Mouse (Mus musculus) monocyte, adult 5-6 weeks (primary cell): ENCODE results near the gene Taf8. TPM values are rescaled to one million over a fixed set of nuclear protein-coding genes. Genes with fewer than 3 reads are reported as not detected.

ENCODE experiments used
- ATAC-seq: fragments of 153-309, 156-312 bp; replicated peaks from 2 replicates; pipeline ENCODE4 v1.8.0; 2017; ENCODE audit warnings: mild to moderate bottlenecking; ENCODE audit not compliant: low TSS enrichment, insufficient number of reproducible peaks, severe bottlenecking, poor library complexity, low FRiP score
- total RNA-seq: library from RNA; stranded (forward); fragments of 200-1000, 200-491, 200-594 nt; gene quantifications from 3 replicates; pipeline ENCODE4 v1.2.3, GENCODE M21; 2017

The Taf8 gene
- total RNA-seq, 1 experiment from 2014 or later, result 67.5 TPM

DNA sequence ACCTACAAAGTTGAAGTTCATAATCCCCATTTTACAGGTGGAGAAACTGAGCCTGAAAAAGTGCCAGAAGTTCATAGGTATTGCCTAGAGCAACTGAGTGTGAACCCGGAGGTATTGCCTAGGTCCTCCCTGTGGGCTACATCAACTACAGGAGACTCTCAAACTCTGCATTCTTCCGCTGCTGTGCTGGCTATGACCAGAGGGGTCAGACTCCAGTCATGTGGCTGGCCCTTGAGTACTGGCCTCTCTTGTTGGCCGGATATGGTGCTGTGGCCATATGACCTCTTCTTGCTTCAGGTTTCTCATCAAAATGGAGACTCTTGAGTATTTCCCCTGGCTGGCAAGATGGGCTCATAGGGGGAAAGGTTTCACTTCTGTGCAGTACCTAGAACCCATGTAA lies 59.8 kb downstream of the Taf8 start:
- no peak for ATAC-seq

DNA sequence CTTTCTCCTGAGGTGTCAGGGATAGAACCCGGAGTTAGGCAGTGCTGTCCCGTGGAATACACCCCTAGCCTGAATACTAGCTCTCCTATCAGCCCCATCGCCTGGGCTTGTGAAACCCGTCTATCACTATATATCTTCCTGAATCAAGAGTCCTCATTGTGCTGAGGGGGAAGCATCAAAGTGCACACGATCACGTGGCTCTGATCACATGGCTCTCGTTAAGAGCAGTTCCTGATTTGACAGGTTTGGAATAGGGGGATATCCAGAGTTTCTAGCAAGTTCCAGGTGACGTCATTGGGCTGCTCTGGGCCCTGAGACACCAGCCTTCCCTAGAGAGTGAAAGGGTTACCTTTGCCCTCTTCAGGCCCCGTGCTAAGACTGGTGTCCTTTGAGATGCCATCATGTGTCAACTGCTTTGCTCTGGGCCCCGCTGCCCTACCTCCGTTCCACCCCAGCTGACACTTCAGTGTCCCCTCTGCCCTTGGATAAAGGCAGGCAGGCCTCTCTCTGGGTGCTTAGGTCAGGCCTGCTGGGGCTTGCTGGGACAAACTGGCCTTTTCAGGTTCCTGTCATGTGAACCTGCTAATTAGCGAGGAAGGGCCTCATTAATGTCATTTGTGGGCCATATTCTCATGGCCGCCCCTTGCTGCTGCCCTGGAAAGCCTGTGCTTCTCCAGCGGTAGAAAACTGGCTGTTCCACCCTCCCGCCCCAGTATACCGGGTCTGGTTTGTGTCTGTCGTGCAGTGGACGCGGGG lies 60.6 kb downstream of the Taf8 start:
- no peak for ATAC-seq

DNA sequence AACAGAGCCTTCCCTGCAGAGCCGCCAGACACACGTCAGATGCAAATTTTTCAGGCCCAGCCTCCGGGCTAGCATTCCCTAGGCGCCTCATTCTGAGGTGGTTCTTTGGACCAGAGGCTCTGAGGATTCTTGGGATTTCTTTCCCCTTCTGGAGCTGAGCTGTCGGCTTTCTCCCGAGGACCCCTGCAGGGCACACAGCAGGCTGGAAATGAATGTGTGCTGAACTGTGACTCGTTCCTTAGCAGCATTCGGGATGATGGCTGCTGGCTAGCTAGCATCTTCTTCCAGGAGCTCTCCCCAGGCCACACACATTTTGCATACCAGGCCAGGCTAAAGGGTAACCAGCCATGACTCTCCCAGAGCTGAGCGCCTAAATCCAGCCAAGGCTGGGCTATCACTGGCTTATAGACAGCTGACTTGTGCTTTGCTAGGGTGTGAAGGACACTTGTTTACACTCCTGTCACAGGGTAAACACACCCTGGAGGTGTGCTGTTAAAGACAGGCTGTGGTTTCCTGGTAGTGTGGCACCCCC lies 61.7 kb downstream of the Taf8 start:
- no peak for ATAC-seq

DNA sequence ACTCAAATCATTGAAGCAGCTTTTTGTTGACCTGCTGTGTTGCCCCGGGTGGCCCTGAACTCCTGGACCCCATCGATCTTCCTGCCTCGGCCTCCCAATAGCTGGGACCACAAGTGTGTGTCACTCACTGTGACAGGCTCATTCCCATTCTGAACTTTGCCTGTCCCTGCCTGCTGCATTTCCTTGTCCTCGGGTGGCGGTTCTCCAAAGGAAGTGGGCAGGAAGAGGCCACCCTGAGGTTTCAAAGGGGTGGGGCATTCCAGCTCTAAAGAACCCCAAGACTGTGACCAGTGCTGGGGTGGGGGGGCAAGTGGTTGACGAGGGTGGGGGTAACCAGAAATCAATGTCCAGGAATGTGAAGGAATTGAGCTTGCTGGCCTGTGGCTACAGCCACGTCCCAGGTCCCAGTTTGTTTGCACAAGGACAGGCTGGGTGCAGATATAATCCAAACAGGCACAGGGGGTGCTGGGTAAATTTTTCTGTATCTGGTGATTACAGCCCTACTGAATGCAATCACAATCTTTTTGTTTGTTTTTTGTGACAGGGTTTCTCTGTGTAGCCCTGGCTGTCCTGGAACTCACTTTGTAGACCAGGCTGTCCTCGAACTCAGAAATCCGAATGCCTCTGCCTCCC lies 62.6 kb downstream of the Taf8 start:
- ATAC-seq, result no peak

DNA sequence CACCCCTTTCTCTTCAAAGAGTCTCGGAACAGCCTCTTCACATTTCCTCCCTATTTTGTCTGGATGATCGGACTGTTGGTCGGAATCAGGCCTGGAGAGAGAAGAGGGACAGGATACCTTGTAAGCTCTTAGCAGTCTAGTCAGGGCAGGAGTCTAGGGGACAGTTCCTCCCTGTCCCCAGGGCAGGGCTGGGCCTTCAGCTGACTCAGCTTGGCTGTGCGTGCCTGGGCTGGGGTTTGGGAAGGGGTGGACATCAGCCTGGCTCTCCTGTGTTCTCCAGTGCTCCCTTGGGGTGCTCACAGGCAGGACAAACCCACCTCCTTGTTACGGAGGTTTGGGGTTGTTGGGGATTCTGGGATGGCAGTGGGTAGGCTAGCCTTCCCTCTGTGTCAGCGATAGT lies 63.5 kb downstream of the Taf8 start:
- no peak for ATAC-seq

DNA sequence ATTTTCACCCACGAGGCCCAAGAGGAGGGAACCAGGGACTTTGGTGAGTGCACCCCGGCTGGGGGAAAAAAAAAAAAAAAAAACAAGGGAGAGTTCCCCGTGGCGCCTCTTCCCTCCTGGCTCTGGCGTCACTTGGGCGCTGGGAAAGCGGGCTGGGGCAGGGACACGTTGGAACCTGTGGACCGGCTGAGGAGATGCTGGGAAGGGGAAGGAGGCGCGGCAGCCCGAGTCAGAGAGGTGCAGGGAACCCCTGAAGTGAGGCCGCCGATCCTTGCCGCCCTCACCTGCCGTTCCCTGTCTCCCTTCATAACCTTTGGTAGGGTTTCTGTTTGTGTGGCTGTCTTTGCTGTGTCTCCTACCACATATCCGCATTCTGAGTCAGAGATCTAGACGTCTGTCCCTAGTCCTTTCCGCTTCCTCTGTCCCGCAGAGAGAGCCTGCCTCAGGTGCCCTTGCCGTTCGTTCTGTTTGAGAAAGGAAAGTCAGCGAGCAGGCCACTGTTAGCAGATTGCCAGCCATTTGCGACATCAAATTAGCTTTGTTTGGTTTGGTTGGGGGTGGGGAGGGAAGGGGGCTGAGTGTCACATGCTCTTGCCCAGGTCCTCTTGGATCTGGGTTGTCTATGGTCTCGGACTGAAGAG lies 65.1 kb downstream of the Taf8 start, which contains the start of gene 1700001C19Rik:
Gene 1700001C19Rik, minus strand, starts transcription at position 470 of the 641 bp plus-strand sequence.
- ATAC-seq, result no peak; the same call in 1 of the 2 replicates

DNA sequence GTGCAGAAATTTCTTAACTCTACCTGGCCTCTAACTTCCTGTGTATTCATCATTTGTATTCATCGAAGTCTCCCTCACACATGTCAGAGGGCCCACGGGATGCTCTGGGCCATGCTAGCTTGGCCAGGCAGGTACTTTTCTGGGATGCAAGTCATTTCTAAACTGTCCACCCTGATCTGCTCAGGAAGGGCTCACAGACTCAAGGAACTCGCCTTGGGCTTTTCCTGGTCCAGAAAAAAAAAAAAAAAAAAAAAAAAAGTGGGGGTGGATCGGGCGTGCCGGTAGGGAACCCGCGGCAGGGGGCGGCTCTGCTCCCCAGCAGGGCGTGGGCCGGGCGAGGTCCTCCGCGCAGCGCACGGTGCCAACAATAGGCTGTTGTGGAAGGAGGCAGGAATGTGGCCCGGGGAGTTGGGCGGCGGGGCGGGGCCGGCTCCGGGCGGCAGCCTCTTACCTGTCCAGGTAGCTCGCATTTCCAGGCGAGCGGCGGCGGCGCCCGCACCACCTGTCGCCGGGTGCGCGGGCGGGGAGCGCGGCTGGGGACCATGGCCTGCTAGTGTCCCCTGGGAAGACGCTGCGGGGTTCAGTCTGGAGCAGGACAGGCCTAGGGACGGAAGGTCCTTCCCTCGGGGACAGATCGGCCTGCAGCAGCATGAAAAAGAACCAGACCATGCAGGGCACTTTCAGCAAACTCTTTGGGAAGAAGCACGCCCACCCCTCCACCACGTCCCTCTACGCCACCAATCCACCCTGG lies 65.8 kb downstream of the Taf8 start, which contains the start of gene AI661453:
Gene AI661453, plus strand, starts transcription at position 460 of the 751 bp plus-strand sequence.
- ATAC-seq, result no peak

Other genes with a start within 250 kb of the Taf8 start
- 32.6 to 39.2 TPM (median 36.2 TPM) in 3 replicates for gene Mrps10, start 133.4 kb downstream of the Taf8 start, total RNA-seq
- 0.43 to 3.8 TPM (median 1.6 TPM) in 3 replicates for gene Guca1b, start 116.9 kb downstream of the Taf8 start, total RNA-seq
- gene Guca1a, start 101.7 kb downstream of the Taf8 start, total RNA-seq, result 0.57 TPM in 1 of 3 replicates, not detected in the others
- gene AI661453, start 65.7 kb downstream of the Taf8 start, total RNA-seq, result 0.29 TPM in 1 of 3 replicates, not detected in the others
- gene 1700001C19Rik, start 64.9 kb downstream of the Taf8 start, total RNA-seq, result not detected in 3 replicates
- gene Ccnd3, start 2.8 kb upstream of the Taf8 start, total RNA-seq, result 152 to 227 TPM (median 161 TPM) in 3 replicates
- gene Bysl, start 109.2 kb upstream of the Taf8 start, total RNA-seq, result 6.1 to 11.2 TPM (median 8.2 TPM) in 3 replicates
- 34.9 to 75.1 TPM (median 57.2 TPM) in 3 replicates for gene Med20, start 109.3 kb upstream of the Taf8 start, total RNA-seq
- gene Gm20517, start 109.3 kb upstream of the Taf8 start, total RNA-seq, result 0.21 to 4.1 TPM (median 3.4 TPM) in 3 replicates
- gene Usp49, start 128.4 kb upstream of the Taf8 start, total RNA-seq, result 2.6 to 3.9 TPM (median 3.0 TPM) in 3 replicates
- gene Tomm6, start 186.1 kb upstream of the Taf8 start, total RNA-seq, result 17.7 to 36.4 TPM (median 24.6 TPM) in 3 replicates
- 0.38 to 1.4 TPM (median 1.3 TPM) in 3 replicates for gene Frs3, start 186.7 kb upstream of the Taf8 start, total RNA-seq
- gene Gm21981, start 192.2 kb upstream of the Taf8 start, total RNA-seq, result 0.29 TPM in 1 of 3 replicates, not detected in the others
- not detected in 3 replicates for gene Prickle4, start 192.4 kb upstream of the Taf8 start, total RNA-seq
- not detected in 3 replicates for gene Pgc, start 224.6 kb upstream of the Taf8 start, total RNA-seq
- gene Tfeb, start 234.7 kb upstream of the Taf8 start, total RNA-seq, result 61.8 to 91.9 TPM (median 65.3 TPM) in 3 replicates